Mouse (Mus musculus) G1E-ER4 (cell line): ENCODE measurements around the gene Rrp1b. TPM values are rescaled to one million over a fixed set of nuclear protein-coding genes. Genes with fewer than 3 reads are reported as not detected.
A peak's percentile ranks its signal among the peaks of the same experiment; 100 is the strongest.

Experiments
- GATA1 ChIP-seq: IDR thresholded peaks from one replicate; pipeline ENCODE4 v1.8.0; 2012; ENCODE audit warnings: low read length, inconsistent platforms
- polyA plus RNA-seq: library from polyadenylated mRNA; stranded (reverse); fragments of >175 nt; gene quantifications from 2 replicates; pipeline ENCODE4 v1.2.3, GENCODE M21; 2012

The Rrp1b gene
- polyA plus RNA-seq, 1 experiment = 289 TPM

DNA sequence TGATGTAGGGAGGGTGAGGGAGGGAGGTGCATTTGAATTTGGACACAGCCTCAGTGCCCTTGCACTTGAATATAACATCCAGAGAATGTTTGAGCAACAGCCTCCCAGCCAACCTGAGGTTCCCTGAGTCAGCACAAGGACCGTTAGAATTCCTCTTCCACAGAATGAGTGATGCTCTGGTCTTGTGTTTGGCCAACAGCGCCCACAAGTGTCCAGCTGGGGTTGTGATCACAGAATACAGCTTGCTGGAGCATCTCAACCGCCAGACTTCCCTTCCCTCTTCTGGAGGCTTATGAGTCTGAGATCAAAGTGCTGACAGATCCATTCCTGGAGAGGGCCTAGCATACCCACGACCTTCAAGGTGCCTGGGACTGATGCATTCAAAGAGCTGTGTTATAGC lies 67.2 kb downstream of the Rrp1b start:
- TF ChIP-seq GATA1 = no peak

DNA sequence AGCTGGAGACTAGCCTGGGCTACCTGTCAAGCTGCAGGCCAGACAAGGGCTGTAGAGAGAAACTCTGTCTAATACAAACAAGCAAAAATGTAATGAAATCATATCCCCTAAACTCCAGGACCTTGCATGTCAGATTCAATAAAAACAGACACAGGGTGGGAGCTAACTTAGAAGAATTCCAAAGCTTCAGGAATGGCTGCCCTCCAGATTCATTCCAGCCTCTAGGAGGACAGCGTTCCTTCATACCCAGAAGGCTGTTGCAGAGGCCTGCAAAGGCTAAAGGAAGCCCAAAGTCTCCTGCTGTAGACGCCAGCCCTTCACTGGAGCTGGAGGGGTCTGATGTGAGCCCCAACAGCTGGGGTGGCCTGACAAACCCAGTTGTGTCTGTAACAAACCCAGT lies 70.5 kb downstream of the Rrp1b start:
- TF ChIP-seq GATA1 = no peak

DNA sequence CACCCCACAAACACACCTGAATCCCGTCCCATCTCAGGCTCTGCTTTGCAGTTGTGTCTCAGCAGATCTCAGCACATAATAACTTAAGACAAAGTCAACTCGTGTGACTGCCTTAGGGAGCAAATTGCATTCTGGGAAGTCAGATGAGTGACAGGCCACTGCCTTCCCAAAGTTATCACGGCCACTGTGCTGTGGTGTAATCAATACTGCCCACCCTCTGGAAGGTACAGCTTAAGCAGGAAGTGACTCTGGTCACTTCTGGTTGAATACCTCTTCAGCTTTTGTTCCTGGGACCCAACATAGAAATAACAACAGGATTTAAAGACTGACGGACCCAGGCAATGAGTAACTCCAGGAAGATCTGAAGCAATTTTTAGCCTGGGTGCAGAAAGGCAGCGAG lies 72.0 kb downstream of the Rrp1b start:
- TF ChIP-seq GATA1 = peak; percentile 26

DNA sequence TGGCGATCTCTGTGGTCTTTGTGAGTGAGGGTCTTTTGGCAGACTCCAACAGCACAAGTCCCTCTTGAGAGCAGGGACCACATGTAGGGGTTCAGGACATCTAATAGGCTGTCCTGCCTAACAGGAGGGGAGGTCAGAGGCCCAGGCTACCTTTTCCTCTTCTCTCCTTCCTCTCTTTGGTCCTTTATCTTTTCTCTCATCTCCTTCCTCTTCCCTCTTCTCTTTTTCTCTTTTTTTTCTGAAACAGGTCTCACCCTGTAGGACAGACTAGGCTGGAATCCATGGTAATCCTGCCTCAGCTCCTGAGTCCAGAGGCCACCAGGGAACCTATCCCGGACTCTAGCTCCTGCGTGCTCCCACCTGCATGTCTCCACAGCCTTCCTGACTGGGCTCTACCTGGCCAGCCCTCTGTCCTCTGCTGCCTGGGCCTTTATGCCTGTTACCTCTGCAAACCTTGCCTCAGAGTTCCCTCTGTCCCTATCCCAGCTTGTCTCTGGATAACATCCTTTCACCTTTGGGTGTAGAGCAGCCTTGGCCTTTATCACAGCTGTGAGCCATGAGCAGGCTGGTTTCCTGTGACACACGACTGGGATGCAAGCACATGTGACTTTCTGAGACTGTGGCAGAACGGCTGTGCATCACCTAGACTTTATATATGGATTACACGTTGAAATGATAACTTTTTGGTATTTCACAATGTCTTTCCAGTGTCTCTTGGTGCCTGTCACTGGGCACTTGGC lies 73.5 kb downstream of the Rrp1b start:
- TF ChIP-seq GATA1 = no peak

DNA sequence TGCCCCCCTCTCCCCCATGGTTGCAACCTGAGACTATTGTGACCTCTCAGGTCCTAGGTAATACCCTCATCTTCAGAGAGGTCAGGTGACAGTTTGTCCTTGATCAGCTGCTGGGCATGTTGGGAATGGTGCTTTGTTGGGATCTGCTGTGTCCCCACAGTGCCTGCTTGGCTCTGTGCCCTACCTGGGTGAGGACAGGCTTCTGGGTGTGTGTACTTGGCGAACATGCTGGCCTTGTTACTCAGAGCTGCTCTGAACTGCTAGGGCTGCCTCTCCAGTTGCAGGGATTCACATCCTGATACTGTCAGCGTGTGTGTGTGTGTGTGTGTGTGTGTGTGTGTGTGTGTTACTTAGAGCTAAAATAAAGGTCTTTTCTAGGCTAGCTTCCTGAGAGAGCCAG lies 74.5 kb downstream of the Rrp1b start:
- no peak for TF ChIP-seq GATA1

DNA sequence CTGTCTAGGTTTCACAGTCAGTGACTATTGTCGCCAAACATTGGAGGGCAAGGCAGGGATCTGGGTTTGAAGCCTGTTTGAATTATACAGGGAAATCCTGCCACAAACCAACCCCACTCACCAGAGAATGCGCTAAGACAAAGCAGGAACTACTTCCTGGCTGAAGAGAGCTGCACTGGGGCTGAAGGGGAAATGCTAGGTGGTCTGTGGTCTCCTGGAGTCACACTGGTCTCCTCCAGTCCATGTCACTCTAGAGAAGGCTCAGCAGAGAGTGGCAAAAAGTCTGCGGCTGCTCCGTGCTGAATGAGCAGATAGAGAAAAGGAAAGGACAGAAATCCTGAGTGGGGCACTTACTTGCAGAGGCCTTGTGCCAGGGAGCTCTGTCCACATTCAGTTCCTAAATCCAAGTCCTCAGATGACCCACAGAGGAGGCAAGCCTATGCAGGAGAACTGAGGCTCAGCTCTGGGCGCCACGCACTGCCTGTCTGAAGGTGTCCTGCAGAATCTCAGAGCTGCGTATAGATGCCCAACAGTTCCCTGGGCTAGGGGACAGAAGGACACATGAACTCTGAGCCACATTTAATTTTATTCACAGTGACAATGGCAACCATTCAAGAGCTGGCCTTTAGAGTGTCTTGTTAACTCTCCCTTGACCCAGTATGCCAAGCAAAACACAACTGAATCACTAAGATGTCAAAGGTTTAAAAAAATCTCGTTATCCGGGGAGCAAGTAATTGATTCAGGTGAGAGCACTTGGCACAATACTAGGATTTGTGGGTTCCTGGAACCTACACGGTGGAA lies 75.3 kb downstream of the Rrp1b start:
- no peak for TF ChIP-seq GATA1

Other genes starting within 250 kb of the Rrp1b start
- gene Sik1, start 180.3 kb upstream of the Rrp1b start, polyA plus RNA-seq = 20.1 and 23.1 TPM in 2 replicates
- not detected in 2 replicates for gene Hsf2bp, start 249 bp downstream of the Rrp1b start, polyA plus RNA-seq
- gene Notch3, start 130.8 kb downstream of the Rrp1b start, polyA plus RNA-seq = 1.9 and 2.2 TPM in 2 replicates
- gene Ephx3, start 153.4 kb downstream of the Rrp1b start, polyA plus RNA-seq = not detected in 2 replicates
- gene Brd4, start 248.6 kb downstream of the Rrp1b start, polyA plus RNA-seq = 171 and 189 TPM in 2 replicates